Mouse (Mus musculus) hindbrain, postnatal 0 days (tissue): ENCODE results near the gene Cnst. TPM values are rescaled to one million over a fixed set of nuclear protein-coding genes. Genes with fewer than 3 reads are reported as not detected.
A peak's percentile ranks its signal among the peaks of the same experiment; 100 is the strongest.

Source experiments
- ATAC-seq: fragments of 200-750 bp; cut with Nextera tagmentation; 2 replicates; pipeline ENCODE4 v1.8.0; 2017; ENCODE audit warnings: mild to moderate bottlenecking, moderate TSS enrichment, moderate library complexity
- DNase-seq: peaks from one replicate; pipeline ENCODE4 v3.0.0-alpha.2; 2015; ENCODE audit warnings: low spot score
- H3K27ac ChIP-seq: fragments of 300-500 bp; sonication (generic); 2 replicates; pipeline ENCODE4 v1.5.1; 2014; ENCODE audit warnings: mild to moderate bottlenecking
- H3K27me3 ChIP-seq: fragments of 300-500 bp; sonication (generic); 2 replicates; pipeline ENCODE4 v1.6.1; 2014; ENCODE audit warnings: low read length, mixed read lengths; ENCODE audit not compliant: insufficient read depth
- H3K36me3 ChIP-seq: fragments of 300-500 bp; sonication (generic); 2 replicates; pipeline ENCODE4 v1.6.1; 2014; ENCODE audit warnings: low read length, mixed read lengths; ENCODE audit not compliant: insufficient read depth
- H3K4me1 ChIP-seq: fragments of 300-500 bp; sonication (generic); 2 replicates; pipeline ENCODE4 v1.6.1; 2014; ENCODE audit warnings: antibody characterized with exemption, low read length, mixed read lengths; ENCODE audit not compliant: insufficient read depth
- H3K4me2 ChIP-seq: fragments of 300-500 bp; sonication (generic); 2 replicates; pipeline ENCODE4 v1.6.1; 2014; ENCODE audit warnings: low read depth, mild to moderate bottlenecking, low read length, moderate library complexity, mixed read lengths
- H3K4me3 ChIP-seq: fragments of 300-500 bp; sonication (generic); 2 replicates; pipeline ENCODE4 v1.5.1; 2014; ENCODE audit warnings: low read length
- H3K9ac ChIP-seq: fragments of 300-500 bp; sonication (generic); replicated peaks from 2 replicates; pipeline ENCODE4 v1.6.1; 2014; ENCODE audit warnings: mild to moderate bottlenecking, low read length, moderate library complexity, mixed read lengths
- H3K9me3 ChIP-seq: fragments of 300-500 bp; sonication (generic); 2 replicates; pipeline ENCODE4 v1.6.1; 2016; ENCODE audit warnings: low read length, mixed read lengths
- CTCF ChIP-seq: IDR thresholded peaks from 2 replicates; pipeline ENCODE4 v1.5.1; 2016; ENCODE audit warnings: antibody characterized with exemption, control low read depth, low read depth
- WGBS: fragments of 180-500 bp; shearing (Covaris S2); extraction: QIAGEN DNeasy Blood & Tissue Kit; methylation state at CpG from one replicate; pipeline ENCODE4 v1.1.7; 2014; 5-methylcytosine and 5-hydroxymethylcytosine counted together
- polyA plus RNA-seq: library from polyadenylated mRNA; unstranded; fragments of >200 nt; fragmentation: Nextera tagmentation; extraction: Ambion mirVana; gene quantifications from 2 replicates; pipeline ENCODE4 v1.2.1, GENCODE M21; 2015
- total RNA-seq: library from RNA; depleted of rRNA; stranded (reverse); fragments of >200 nt; gene quantifications from 2 replicates; pipeline ENCODE4 v1.2.3, GENCODE M21; 2014; rRNA removed

The Cnst gene
- total and polyA plus RNA-seq, 2 experiments from 2014 or later, result 16.3 to 30.2 TPM

DNA sequence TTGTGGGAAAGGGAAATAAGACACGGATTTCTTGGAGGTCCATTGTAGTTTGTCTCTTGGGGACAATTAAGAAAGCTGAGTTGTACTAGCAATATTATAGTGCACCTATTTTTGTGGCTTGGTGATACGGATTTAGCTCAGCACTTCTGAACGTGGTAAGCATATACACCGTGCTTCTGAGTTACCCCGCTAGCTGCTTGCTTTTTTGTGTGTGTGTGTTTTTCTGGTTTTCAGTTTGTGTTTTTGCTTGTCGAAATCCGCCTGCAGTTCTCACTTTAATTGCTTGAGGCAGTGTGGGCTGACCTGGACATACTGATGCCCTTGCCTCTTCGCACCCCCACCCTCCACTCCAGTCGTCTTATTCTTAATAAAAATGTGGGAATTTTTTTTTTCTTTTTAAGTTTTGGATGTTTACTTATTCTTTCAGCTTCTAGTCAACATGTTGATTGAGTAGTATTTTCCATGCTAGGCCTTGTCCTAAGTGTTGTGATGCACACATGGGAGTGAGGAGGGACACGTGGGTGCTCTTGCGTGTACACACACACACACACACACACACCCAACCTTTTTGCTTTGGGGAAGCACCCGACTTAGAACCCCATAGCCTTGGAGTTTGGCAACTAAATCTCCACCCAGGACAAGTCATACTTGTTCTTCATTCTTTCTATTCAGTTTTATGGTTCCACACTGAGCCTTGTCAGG lies 122.8 kb downstream of the Cnst start:
- peak overlapping the region; percentile 91 for H3K4me3 ChIP-seq
- 10% methylated on average over 12 of the region's 12 CpGs for WGBS
- no peaks in the 10 kb centered on the region for H3K27me3 ChIP-seq
- H3K9me3 ChIP-seq, result no peaks in the 10 kb centered on the region
- peak; percentile 67 for DNase-seq
- peaks cover 13% of the 10 kb centered on the region for H3K4me1 ChIP-seq
- ATAC-seq, result peak; percentile 33
- H3K36me3 ChIP-seq, result peaks cover 11% of the 10 kb centered on the region; the same call in 1 of the 2 replicates
- peak; percentile 53 for TF ChIP-seq CTCF
- peak overlapping the region; percentile 86 for H3K9ac ChIP-seq
- peak overlapping the region; percentile 83 for H3K4me2 ChIP-seq
- peak overlapping the region; percentile 88 for H3K27ac ChIP-seq

DNA sequence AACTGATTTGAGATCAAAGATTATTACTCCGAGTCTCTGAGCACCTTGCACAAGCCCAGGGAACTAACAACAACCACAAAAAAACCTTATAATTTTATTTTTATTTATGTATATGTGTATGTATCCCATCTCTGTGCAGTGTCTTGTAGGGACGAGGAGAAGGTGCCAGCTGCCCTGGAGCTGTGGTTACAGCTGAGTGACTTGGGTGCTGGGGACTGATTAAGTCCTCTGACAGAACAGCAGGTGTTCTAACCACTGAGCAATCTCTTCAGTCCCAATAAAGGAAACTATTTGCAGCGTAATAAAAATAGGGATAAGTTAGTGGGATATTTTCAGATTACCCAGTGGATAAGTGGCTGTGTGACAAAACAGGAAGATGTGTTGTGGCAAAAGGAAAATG lies 128.2 kb downstream of the Cnst start:
- H3K4me2 ChIP-seq, result no peak overlapping the region
- H3K27me3 ChIP-seq, result no peaks in the 10 kb centered on the region
- ATAC-seq, result no peak
- H3K4me1 ChIP-seq, result peaks cover 9% of the 10 kb centered on the region
- 87% methylated on average over 3 of the region's 3 CpGs for WGBS
- H3K9me3 ChIP-seq, result no peaks in the 10 kb centered on the region
- peaks cover 28% of the 10 kb centered on the region for H3K36me3 ChIP-seq
- no peak for DNase-seq
- no peak overlapping the region for H3K9ac ChIP-seq
- H3K27ac ChIP-seq, result no peak overlapping the region
- no peak for TF ChIP-seq CTCF
- no peak overlapping the region for H3K4me3 ChIP-seq

DNA sequence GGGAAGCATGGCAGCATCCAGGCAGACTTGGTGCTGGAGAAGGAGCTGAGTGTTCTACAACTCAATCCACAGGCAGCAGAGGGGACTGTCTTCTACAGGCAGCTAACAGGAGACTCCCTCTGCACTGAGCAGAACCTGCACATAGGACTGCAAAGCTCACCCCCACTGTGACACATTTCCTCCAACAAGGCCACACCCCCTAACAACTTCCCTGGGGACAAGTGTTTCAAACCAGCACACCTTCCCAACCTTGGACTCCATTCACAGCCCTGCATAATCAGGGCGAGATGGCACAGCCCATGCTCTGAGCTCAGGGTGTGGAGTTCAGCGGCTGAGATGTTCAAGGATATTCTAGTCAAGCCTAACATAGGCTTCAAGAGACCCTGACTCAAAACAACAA lies 130.9 kb downstream of the Cnst start:
- Histone ChIP-seq H3K4me1 (no peaks in the 10 kb centered on the region), H3K9ac (no peak overlapping the region), H3K27me3 (no peaks in the 10 kb centered on the region), H3K4me2 (no peak overlapping the region), H3K4me3 (no peak overlapping the region), H3K27ac (no peak overlapping the region), H3K9me3 (no peaks in the 10 kb centered on the region), H3K36me3 (peaks cover 33% of the 10 kb centered on the region)
- no peak for ATAC-seq
- WGBS, result 97% methylated on average over 2 of the region's 2 CpGs
- no peak for DNase-seq
- TF ChIP-seq CTCF, result no peak

Other genes starting within 250 kb of the Cnst start
- 15.4 and 17.9 TPM in 2 replicates for gene Smyd3, start 28.3 kb upstream of the Cnst start, total RNA-seq
- 23.3 and 26.1 TPM in 2 replicates for gene Smyd3, start 28.3 kb upstream of the Cnst start, polyA plus RNA-seq
- gene Tfb2m, start 103 bp upstream of the Cnst start, total RNA-seq, result 9.2 and 20.2 TPM in 2 replicates
- 30.5 and 35.3 TPM in 2 replicates for gene Tfb2m, start 103 bp upstream of the Cnst start, polyA plus RNA-seq
- 63.8 and 87.3 TPM in 2 replicates for gene Sccpdh, start 121.8 kb downstream of the Cnst start, total RNA-seq
- 183 and 187 TPM in 2 replicates for gene Sccpdh, start 121.8 kb downstream of the Cnst start, polyA plus RNA-seq
- gene Kif28, start 198.9 kb downstream of the Cnst start, total RNA-seq, result not detected in 2 replicates
- 0.06 TPM in 1 of 2 replicates, not detected in the other for gene Kif28, start 198.9 kb downstream of the Cnst start, polyA plus RNA-seq